ENCODE assay signal across 16 mouse cellular contexts in genomic region chr5:92983942-92984341, GRCm38 (mm10).
DNase-seq lines count a peak whose midpoint lies in the region; ATAC-seq and TF ChIP-seq lines count a peak whose summit lies in the region.
"Had no signal": no experiment of that assay in that cellular context is flagged by ENCODE, and none has a peak within 500 bp of the region (broad histone marks: within the 10 kb centered on the region; RNA-seq: fewer than 3 reads in every experiment).

No protein-coding gene starts in this region.

- no peak overlapping the region for H3K4me3 ChIP-seq in liver, adult 2 months (ENCODE audit: insufficient read depth, low read depth, low read length)
- H3K4me3 ChIP-seq in liver, embryonic 12.5 days, result no peak overlapping the region
- H3K4me3 ChIP-seq in MEL (ENCODE audit: control insufficient read depth in 1 of 2, insufficient read depth in 1 of 2, low read depth in 2 of 2, low read length in 2 of 2), result no peak overlapping the region
- no peak overlapping the region for H3K4me3 ChIP-seq in embryonic facial prominence, embryonic 13.5 days
- H3K4me3 ChIP-seq: heart, embryonic 13.5 days; neural tube, embryonic 12.5 days had no signal

- H3K4me2 ChIP-seq in liver, embryonic 12.5 days, result no peak overlapping the region
- no peak overlapping the region for H3K4me2 ChIP-seq in embryonic facial prominence, embryonic 13.5 days
- H3K4me2 ChIP-seq: heart, embryonic 13.5 days; neural tube, embryonic 12.5 days had no signal

- no peaks in the 10 kb centered on the region for H3K9me3 ChIP-seq in liver, embryonic 12.5 days (replicated peaks)
- no peaks in the 10 kb centered on the region for H3K9me3 ChIP-seq in MEL (replicated peaks; ENCODE audit: insufficient read depth, low read length)
- H3K9me3 ChIP-seq in embryonic facial prominence, embryonic 13.5 days, result no peaks in the 10 kb centered on the region
- H3K9me3 ChIP-seq: heart, embryonic 13.5 days; neural tube, embryonic 12.5 days had no signal

- TF ChIP-seq CTCF in liver, adult 2 months (IDR thresholded peaks at IDR 0.05; ENCODE audit: low read depth, low read length), result peak; percentile 50
- peak; percentile 46 to 61 (median 54) for TF ChIP-seq CTCF in MEL (IDR thresholded peaks at IDR 0.05 in 2 of 3, conservative IDR thresholded peaks at IDR 0.05 in 1 of 3; ENCODE audit: control insufficient read depth in 1 of 3, insufficient read depth in 1 of 3, low read depth in 2 of 3, low read length in 3 of 3, poor library complexity in 1 of 3, severe bottlenecking in 1 of 3)

- peak; percentile 53 for TF ChIP-seq RAD21 in MEL (IDR thresholded peaks at IDR 0.05; ENCODE audit: low read depth, low read length)

- no peaks in the 10 kb centered on the region for H3K27me3 ChIP-seq in liver, adult 2 months (ENCODE audit: control insufficient read depth, insufficient read depth, low read length)
- no peaks in the 10 kb centered on the region for H3K27me3 ChIP-seq in liver, embryonic 12.5 days (replicated peaks)
- no peaks in the 10 kb centered on the region; a peak in 1 of 4 replicates for H3K27me3 ChIP-seq in MEL (ENCODE audit: control insufficient read depth in 1 of 2, insufficient read depth in 2 of 2, low read length in 2 of 2)
- no peaks in the 10 kb centered on the region for H3K27me3 ChIP-seq in embryonic facial prominence, embryonic 13.5 days
- H3K27me3 ChIP-seq: heart, embryonic 13.5 days; neural tube, embryonic 12.5 days had no signal

- 61% methylated on average over 2 of the region's 2 CpGs for WGBS in liver, adult 2 months
- WGBS in liver, embryonic 12.5 days (ENCODE audit: insufficient replicate concordance), result 29% methylated on average over 2 of the region's 2 CpGs
- WGBS in embryonic facial prominence, embryonic 13.5 days, result 33% methylated on average over 2 of the region's 2 CpGs

- no peak for TF ChIP-seq EP300 in MEL (IDR thresholded peaks at IDR 0.05; ENCODE audit: low read depth in 1 of 2, low read length in 2 of 2)

- no peaks in the 10 kb centered on the region for H3K79me2 ChIP-seq in liver, adult 2 months (ENCODE audit: control insufficient read depth, insufficient read depth, low read length)
- no peaks in the 10 kb centered on the region for H3K79me2 ChIP-seq in MEL (ENCODE audit: control insufficient read depth, insufficient read depth, low read length, poor library complexity)

- H3K27ac ChIP-seq in liver, adult 2 months (replicated peaks; ENCODE audit: insufficient read depth, low read depth, low read length), result no peak overlapping the region
- H3K27ac ChIP-seq in liver, embryonic 12.5 days, result no peak overlapping the region
- H3K27ac ChIP-seq in MEL (ENCODE audit: control insufficient read depth, low read depth, low read length), result no peak overlapping the region
- peak overlapping the region; percentile 19; the same call in 1 of the 2 replicates for H3K27ac ChIP-seq in embryonic facial prominence, embryonic 13.5 days
- H3K27ac ChIP-seq: heart, embryonic 13.5 days; neural tube, embryonic 12.5 days had no signal

- H3K9ac ChIP-seq in liver, adult 2 months (ENCODE audit: low read depth, low read length), result no peak overlapping the region
- H3K9ac ChIP-seq in liver, embryonic 12.5 days, result no peak overlapping the region
- no peak overlapping the region for H3K9ac ChIP-seq in MEL (ENCODE audit: control insufficient read depth, low read depth, low read length, poor library complexity, severe bottlenecking)
- no peak overlapping the region for H3K9ac ChIP-seq in embryonic facial prominence, embryonic 13.5 days
- H3K9ac ChIP-seq: heart, embryonic 13.5 days; neural tube, embryonic 12.5 days had no signal

- no peak for TF ChIP-seq POLR2A in liver, adult 2 months (IDR thresholded peaks at IDR 0.05; ENCODE audit: extremely low read depth, insufficient read depth, low read length)
- TF ChIP-seq POLR2A in MEL (IDR thresholded peaks at IDR 0.05; ENCODE audit: control insufficient read depth in 1 of 2, insufficient read depth in 1 of 2, low read depth in 1 of 2, low read length in 2 of 2, poor library complexity in 1 of 2), result no peak

- peak; percentile 7 for DNase-seq in CD4-positive, CD25-positive, alpha-beta regulatory T cell, adult 2 months (ENCODE audit: low read depth, low spot score)
- DNase-seq in liver, adult 2 months (ENCODE audit: extremely low read depth, low read depth, low spot score), result peak; percentile 12
- peak; percentile 44 for DNase-seq in MEL (ENCODE audit: low read depth, low spot score)
- DNase-seq in right cerebral cortex, postnatal 10 days (ENCODE audit: low spot score in 2 of 2), result no peak
- DNase-seq in yolk sac, embryonic 10.5 days (ENCODE audit: low spot score), result no peak
- DNase-seq: adrenal gland, adult 2 months; cerebellum, postnatal 10 days; layer of hippocampus, adult 9-11 months; right cerebral cortex, postnatal 4 days had no signal

- no peaks in the 10 kb centered on the region for H3K36me3 ChIP-seq in liver, adult 2 months (ENCODE audit: control insufficient read depth, insufficient read depth, low read length)
- no peaks in the 10 kb centered on the region for H3K36me3 ChIP-seq in liver, embryonic 12.5 days
- H3K36me3 ChIP-seq in MEL (ENCODE audit: control insufficient read depth in 1 of 2, insufficient read depth in 2 of 2, low read length in 2 of 2), result no peaks in the 10 kb centered on the region
- no peaks in the 10 kb centered on the region for H3K36me3 ChIP-seq in embryonic facial prominence, embryonic 13.5 days
- H3K36me3 ChIP-seq: heart, embryonic 13.5 days; neural tube, embryonic 12.5 days had no signal

- ATAC-seq in CD4-positive, CD25-positive, alpha-beta regulatory T cell, adult 4 months, result no peak
- no peak for ATAC-seq in liver, embryonic 12.5 days
- ATAC-seq in embryonic facial prominence, embryonic 13.5 days (ENCODE audit: insufficient number of reproducible peaks, insufficient read depth, low FRiP score, low TSS enrichment, low read depth), result no peak
- ATAC-seq: forebrain, embryonic 14.5 days; inflammation-experienced regulatory T-cells, adult 6 months had no signal

- no peaks in the 10 kb centered on the region for H3K4me1 ChIP-seq in liver, adult 2 months (ENCODE audit: control insufficient read depth, insufficient read depth, low read length)
- H3K4me1 ChIP-seq in liver, embryonic 12.5 days, result no peaks in the 10 kb centered on the region
- no peaks in the 10 kb centered on the region for H3K4me1 ChIP-seq in MEL (ENCODE audit: control insufficient read depth in 1 of 2, insufficient read depth in 2 of 2, low read length in 2 of 2)
- H3K4me1 ChIP-seq in embryonic facial prominence, embryonic 13.5 days, result peaks cover 19% of the 10 kb centered on the region

TF ChIP-seq in MEL, 35 proteins besides CTCF, POLR2A, EP300 and RAD21:
- TF ChIP-seq ZC3H11A (IDR thresholded peaks at IDR 0.05; ENCODE audit: low read depth, low read length) (peak; percentile 38; the same call in 1 of the 2 replicates), SMC3 (IDR thresholded peaks at IDR 0.05; ENCODE audit: low read depth, low read length) (peak; percentile 54), USF2 (IDR thresholded peaks at IDR 0.05; ENCODE audit: borderline replicate concordance in 1 of 2, insufficient read depth in 1 of 2, low read depth in 1 of 2, low read length in 2 of 2) (no peak)

Comparison
In these comparisons a context has a peak if more than half of its experiments do, and no peak if none do; other contexts are left out.
1. DNase-seq: peak in CD4-positive, CD25-positive, alpha-beta regulatory T cell, adult 2 months (single experiment), liver, adult 2 months (single experiment) and MEL (single experiment); none in right cerebral cortex, postnatal 10 days (0 of 2) and yolk sac, embryonic 10.5 days (single experiment).